Mouse (Mus musculus) gastrocnemius, postnatal 25 days (tissue): ENCODE data around the gene Wnt8b. TPM values are rescaled to one million over a fixed set of nuclear protein-coding genes. Genes with fewer than 3 reads are reported as not detected.

ENCODE experiments used
- DNase-seq: peaks from one replicate; pipeline ENCODE4 v3.0.0; 2022
- total RNA-seq, 2 experiments: library from RNA; stranded (reverse); gene quantifications; 1 replicate in 1 of 2; 2 replicates in 1 of 2; pipeline ENCODE4 v1.2.3; 2021

Wnt8b gene
- total RNA-seq, 2 experiments from 2014 or later, result not detected

- no peak for DNase-seq
Measured at GRCm38 (mm10) chr19:44512601-44513000, 19.3 kb downstream of the Wnt8b start.

GRCm38 (mm10) chr19:44513054-44513833 lies 20.0 kb downstream of the Wnt8b start:
- DNase-seq, result no peak

DNA sequence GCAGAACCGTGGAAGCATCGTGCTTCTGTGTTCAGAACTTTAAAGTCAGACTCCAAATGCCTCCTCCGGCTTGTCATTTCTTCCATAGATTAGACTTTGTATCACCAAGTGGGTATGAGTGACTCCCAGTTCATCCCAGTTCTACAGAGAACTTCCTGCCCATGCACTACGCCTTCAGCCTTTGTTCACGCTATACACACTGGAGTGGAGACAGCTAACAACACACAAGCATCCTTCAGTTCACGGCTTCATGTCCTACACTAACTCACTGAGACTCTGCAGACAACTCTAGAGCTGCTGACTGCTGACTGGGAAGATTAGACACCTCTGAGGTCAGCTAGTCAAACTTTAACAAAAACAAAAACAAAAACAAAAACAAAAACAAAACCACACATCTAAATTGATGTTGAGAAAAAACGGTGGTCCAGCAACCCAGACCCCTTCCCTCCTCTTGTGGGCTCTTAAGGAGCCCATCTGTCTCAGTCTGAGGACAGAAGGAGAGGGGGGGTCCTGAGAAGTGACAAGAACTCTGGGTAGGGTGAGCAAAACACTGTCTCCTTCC lies 20.7 kb downstream of the Wnt8b start:
- DNase-seq, result no peak

DNA sequence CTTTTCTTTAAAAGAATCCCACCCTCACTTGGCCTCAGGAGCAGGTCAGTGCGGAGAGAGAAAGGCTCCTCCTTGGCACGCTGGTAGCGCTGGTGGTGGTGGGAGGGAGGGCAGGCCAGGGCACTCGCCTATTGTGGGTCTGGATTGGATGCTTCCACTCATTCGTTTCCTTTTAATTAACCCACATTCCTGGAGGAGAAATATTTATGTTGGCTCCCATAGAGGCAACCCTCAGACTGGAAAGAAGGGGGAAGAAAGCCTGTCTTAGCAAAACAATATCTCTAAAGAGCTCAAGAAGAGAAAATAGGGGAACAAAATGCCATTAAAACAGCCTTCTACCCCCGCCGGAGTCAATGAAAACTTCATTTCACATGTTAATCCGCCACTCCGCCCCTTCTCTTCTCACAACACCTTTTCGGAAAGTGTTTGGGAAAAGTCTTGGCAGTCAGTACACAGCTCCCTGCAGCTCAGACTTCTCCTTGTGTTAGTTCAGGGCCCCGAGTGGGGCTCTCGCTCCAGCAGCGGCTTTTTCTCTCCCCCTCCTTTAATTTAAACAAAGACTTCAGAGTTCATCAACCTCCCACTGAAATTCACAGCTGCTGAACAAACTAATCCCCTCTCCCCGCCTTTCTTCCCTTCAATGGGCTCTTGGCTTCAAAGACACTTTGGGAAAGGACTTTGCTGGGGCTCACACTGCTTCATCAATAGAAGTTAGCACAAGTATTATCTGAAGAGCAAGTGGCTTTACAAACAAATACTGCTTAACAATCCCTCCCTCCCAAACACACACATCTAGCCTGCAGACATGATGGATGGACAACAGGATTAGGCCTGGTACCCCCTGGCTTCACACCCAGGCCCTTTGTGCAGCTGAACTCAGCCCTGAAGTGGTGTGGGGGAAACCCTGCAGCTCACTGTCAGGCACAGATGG lies 21.5 kb downstream of the Wnt8b start:
- DNase-seq, result no peak

- no peak for DNase-seq
Measured at GRCm38 (mm10) chr19:44515769-44516168, 22.5 kb downstream of the Wnt8b start.

DNA sequence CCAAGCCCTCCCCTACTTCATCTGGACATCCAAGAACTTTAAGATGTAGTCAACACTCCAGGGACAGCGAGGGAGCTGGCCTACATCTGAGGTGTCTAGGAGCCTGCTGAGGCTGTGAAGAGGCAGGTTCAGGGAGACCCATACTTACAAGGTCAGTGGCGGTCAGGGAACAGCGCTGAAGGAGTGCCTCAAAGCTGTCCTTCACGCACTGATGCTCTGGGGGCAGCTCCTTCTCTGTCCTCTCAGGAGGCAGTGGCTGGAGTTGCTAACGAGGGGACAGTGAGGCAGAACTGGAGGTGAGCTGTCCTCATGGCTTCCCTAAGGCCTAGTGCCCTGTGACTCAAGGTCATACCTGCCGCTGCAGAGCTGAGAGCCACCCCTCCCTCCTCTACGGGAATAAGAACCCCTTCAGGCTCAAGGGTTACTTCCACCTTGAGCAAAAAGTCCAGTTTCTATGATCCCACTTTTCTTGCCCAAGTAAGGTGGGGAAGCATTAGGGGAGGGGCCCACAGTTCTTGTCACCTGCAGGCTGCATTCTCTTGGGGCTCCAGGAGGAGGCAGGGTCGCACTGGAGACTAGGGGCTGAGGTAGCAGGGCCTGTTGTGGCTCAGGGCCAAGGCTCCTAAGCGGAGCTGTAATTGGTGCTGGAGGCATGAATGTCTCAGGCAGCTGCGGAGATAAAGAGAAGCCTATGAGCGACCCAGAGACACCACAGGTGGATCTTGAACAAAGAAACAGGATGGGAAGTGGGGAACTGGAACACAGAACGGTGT lies 24.9 kb downstream of the Wnt8b start:
- no peak for DNase-seq

GRCm38 (mm10) chr19:44519152-44519551 lies 25.9 kb downstream of the Wnt8b start:
- DNase-seq, result peak; percentile 52

GRCm38 (mm10) chr19:44525551-44526205 lies 32.4 kb downstream of the Wnt8b start:
- DNase-seq, result no peak

DNA sequence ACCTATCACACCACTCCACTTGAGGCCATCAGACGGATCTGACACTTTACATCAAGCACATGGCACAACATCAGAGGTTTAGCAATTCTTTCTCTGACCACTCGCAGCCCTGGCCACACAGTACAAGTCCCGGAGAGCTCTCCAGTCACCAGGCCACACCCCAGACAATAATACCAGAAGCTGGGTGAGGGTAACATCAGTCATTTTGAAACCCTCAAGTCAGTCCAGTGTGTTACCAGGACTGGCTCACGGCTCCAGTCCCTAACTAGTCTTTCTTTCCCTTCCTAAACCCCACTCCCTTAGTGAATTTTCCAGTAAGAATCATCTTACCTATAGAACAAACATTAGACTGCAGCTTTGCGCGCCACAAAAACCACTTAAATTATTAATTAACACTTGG lies 36.7 kb downstream of the Wnt8b start:
- DNase-seq, result no peak

GRCm38 (mm10) chr19:44535376-44535775 lies 42.1 kb downstream of the Wnt8b start:
- DNase-seq, result no peak

DNA sequence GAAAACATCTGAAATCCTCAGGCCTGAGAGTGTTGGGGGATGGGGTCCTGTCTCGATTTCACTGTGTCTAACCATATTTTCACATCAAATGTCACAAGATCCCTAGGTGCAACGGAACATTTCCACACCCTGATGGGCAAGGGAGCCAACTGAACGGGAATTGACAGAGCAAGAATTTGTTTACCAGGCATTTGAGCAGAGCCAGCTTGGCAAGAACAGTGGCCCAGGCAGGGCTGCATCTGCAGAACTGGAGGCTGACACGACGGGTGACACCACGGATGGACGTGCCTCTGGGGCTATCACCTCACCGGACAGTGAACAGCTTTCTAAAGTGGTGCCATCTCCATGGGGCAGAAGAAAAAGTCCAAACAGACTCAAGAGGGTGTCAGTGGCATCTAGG lies 44.1 kb downstream of the Wnt8b start:
- DNase-seq, result peak; percentile 64

DNA sequence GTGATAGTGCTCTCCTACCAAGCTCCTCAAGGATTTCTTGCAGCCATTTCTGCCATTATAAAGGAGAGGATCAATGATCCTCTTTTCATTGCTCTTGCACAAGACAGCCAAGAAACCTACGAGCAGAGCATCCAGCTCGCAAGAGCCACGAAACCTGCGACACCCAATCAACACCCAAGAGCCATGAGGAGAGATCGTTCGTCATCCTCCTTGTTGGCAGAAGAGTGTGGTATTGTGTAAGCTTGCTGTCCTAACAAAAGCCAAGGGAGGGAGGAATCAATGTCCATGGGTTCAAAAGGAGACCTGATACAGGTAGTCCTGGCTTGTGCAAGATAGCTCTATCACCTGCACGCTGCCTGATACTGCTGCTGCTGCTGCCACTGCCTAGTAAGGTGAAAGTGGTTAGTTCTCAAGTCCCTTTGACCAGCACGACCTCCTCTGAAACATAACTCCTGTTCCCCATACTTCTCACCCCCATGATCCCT lies 49.5 kb downstream of the Wnt8b start:
- no peak for DNase-seq

DNA sequence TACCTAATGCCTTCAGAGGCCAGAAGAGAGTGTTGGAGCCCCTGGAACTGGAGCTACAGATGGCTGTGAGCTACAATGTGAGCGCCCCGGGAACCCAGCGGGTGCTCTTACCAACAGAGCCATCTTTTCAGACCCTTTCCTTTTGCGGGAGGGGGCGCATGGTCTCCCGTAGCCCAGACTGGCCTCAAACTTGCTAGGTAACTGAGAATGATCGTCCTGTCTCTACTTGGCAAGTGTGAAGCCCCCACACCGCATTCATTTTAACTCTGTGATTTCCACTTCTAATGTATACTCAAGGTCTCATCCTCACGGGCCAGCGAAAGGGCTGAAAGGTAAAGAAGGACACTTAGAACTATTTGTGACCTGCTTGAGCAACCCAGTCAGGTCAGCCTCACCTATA lies 51.1 kb downstream of the Wnt8b start:
- DNase-seq, result no peak

DNA sequence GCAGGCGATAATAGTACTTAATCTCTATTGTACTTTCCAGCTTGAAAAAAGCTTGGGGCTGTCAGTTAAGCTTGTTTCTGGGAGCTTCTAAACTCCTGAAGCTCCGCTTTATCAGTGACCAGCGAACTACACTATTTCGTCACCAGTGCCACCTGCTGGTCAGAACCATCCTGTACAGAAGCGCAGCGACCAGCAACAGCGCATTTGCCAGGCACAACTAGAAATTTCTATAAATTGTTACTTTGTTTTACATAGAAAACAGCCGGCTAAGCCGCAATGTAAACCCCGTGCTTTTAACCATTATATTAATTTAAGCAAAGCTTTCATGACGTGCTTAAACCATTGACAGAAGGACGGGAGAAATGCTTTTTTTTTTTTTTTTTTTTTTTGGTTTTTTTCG lies 51.5 kb downstream of the Wnt8b start:
- DNase-seq, result no peak

GRCm38 (mm10) chr19:44545321-44546041 lies 52.2 kb downstream of the Wnt8b start, which contains the start of gene Sec31b:
TSS of gene Sec31b (minus strand) at chr19:44545864.
- peak; percentile 70 for DNase-seq

DNA sequence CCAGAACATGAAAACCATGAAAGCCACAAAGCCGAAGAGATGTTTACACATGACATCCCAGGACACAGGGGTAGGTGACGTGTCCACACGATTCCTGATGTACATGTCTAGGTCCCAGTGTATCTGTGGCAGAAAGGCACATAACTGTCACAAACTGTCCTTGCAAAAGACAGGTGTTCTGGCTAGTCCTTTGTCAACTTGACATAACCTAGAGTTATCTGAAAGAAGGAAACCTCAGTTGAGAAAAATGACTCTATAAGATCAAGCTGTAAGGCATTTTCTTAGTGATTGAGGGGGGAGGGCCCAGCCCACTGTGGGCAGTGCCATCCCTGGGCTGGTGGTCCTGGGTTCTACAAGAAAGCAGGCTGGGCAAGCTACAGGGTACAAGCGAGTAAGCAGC lies 59.5 kb downstream of the Wnt8b start, which contains the start of gene Gm20538:
TSS of gene Gm20538 (minus strand) at position 101 of the 400 bp plus-strand sequence.
- DNase-seq, result no peak

DNA sequence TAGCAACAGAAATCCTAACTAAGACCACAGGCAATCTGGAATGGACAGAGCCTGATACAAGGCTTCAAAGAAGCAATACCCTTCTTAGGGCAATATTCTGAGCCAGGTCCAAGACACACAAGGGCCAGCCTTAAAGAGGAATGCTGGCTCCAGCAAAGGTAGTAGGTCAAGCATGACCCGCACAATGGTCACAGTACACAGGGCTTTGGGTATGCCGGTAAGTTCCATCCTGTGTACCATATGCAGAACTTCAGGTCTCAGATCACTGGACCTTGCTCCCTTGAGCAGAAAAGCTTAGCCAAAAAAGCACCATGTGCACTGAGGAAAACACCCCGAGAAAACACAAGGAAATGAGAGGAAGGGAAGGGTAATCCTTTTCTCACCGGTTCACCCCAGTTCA lies 60.0 kb downstream of the Wnt8b start:
- DNase-seq, result no peak

- DNase-seq, result no peak
Measured at GRCm38 (mm10) chr19:44554490-44554860, 61.2 kb downstream of the Wnt8b start.

- peak; percentile 93 for DNase-seq
Measured at GRCm38 (mm10) chr19:44554861-44555590, 61.8 kb downstream of the Wnt8b start, which contains the start of gene Ndufb8. TSS of gene Ndufb8 (minus strand) at chr19:44555440.
